Mouse (Mus musculus) mouse embryonic stem cell (cell line): Measurements from ENCODE around the gene Lmbrd2.

Experiments
- in situ Hi-C, 2 experiments: fragments of 300-500 bp; cut with MboI; formaldehyde crosslinking; loops; 1 replicate in 1 of 2; 3 replicates in 1 of 2; pipeline ENCODE4 v1.14.3; 2019 to 2020; ENCODE audit warnings: low sequenced_read_pairs in 2 of 2, low pct_unique_long_range_greater_than_20kb in 1 of 2, mixed read lengths in 1 of 2; ENCODE audit not compliant: unreplicated experiment in 1 of 2

The Lmbrd2 gene

GRCm38 (mm10) chr15:9140252-9140680 is at the start of gene Lmbrd2:
Lmbrd2 (plus strand) TSS chr15:9140550.
- in situ Hi-C loops: no loop called here

GRCm38 (mm10) chr15:9090662-9091061 is 49.7 kb upstream of the Lmbrd2 start:
- in situ Hi-C loops: no loop called here

DNA sequence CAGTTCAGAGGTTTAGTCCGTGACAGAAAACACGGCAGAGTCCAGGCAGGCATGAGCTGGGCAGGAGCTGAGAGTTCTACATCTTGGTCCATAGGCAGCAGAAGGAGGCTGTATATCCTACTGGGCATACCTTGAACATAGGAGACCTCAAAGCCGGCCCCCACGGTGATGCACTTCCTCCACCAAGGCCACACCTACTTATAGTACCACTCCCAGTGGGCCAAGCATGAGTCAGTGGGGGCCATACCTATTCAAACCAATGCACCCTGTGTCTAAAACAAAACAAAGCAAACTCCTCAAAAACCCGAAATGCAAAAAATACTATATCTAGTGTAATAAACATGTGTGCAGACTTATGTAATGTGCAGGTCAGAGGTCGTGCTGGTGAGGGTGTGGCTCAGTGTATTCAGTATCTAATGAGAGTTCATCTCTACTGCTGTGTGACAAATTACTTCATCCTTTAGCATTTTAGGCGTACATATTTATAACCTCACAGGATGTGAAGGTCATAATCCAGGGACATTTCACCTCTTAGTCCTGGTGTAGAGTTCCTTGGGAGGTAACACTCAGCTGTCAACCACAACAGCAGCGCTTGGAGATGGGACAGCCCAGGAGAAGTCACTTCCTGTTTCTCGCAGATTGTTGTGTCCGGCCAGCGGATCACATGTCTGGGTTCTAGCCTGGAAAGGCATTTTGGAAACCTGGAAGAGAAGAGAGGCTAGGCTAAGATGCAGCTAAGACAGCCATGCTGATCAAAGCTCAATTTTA is 46.6 kb upstream of the Lmbrd2 start:
- in situ Hi-C loops: no loop called here

- in situ Hi-C loops: no loop called here
These were observed 46.0 kb upstream of the Lmbrd2 start for GRCm38 (mm10) chr15:9094366-9094750.

DNA sequence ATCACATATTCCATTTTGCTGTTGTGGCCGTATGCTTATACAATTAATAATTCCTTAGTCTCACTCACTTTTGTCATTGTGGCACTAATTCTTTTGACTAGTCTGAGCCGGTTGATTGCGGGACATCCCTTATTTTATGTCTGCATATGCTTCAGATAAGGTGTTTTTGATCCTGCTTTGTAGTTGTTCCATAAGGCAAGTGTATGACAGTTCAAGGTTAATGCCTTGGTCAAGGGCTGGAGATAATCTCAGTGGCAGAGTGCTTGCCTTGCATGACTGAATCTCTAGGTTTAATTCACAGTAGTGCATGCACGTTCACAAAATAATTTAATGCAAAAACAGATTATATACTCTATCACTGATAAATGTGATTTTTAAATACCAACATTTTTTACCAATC is 43.5 kb upstream of the Lmbrd2 start:
- in situ Hi-C loops: no loop called here

- in situ Hi-C loops: no loop called here
These were observed 39.8 kb upstream of the Lmbrd2 start for GRCm38 (mm10) chr15:9100446-9101077.

DNA sequence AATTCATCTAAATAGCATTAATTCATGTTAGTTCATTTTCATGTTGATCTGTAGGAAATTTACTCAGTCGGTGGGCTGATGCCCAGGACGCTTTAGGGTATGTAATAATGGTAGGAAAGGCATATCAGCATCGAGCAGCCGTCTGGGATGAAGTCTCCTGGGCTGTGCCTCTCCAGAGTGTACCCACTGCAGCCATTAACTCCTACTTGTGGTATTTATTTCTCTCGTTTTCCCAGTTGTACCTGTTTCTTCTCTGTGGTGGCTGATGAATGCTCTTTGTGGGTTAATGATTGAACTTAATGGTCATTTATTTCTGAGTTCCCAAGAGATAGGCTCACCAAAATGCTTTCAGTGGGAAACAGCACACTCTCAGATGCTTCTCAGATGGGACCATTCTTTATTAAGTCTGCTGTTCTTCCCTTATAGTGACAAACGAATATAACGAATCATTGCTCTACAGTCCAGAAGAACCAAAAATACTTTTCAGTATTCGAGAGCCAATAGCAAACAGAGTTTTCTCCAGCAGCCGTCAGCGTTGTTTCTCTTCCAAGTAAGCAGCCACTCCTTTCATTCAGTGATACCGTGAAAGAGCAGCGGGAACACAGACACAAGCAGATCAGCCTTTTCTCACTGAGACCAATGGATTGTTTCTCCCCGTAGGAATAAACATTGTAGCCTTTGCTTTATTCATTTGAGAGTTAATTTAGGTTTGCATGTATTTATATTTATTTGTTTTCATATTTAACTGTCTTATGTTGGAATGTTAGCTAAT is 33.9 kb upstream of the Lmbrd2 start:
- in situ Hi-C loops: no loop called here

DNA sequence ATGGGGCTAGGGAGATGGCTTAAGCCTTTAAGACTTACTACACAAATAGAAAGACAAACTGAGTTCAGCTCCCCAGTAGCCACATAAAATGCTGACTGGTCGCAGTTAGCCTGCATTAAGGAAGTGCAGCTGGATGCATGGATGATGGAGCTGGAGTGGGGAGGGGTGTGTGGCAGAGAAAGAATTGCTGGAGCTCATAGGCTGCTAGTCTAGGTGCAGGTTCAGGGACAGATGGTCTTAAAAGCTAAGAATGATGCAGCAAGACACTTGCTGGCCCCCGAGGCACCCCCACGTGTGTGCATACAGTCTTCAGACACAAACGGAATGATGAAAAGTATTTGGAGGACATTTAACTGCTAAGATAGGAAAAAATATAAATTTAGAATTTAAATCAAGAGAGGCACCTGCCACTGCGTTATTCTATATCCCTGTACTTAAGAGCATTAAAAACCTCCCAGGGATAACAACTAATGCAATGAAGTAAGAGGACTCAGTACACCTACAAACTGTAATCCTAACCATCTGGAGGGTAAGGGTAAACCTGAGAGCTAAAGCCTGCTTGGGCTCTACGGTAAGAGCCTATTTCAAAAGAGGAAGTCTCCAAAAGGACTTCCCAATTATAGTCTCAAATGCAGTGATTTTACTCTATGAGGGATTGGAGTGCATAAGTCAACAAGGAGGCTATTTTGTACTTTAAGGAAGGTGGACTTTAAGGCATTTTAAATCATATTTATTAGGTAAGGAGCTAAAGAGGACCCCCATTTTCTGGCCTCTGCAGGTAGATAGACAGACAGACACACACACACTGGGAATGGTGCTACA is 29.6 kb upstream of the Lmbrd2 start:
- in situ Hi-C loops: no loop called here

DNA sequence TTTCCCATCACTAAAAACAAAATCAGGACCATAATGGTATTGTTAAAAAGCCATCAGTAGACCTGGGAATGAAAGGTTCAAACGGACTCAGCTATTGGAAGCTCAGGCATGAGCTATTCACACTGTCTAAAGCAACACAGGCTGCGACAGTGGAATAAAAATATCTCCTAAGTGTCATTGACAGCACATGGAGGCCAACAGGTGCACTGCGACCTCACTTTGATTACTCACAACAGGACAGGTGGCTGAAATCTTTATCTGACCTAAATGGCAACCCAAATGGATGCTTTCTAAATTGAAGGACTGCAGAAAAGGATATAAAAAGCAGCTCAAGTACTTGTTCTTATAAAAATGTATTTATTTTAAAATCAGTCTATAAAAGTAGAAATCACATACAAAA is 28.7 kb upstream of the Lmbrd2 start:
- in situ Hi-C loops: no loop called here

- in situ Hi-C loops: no loop called here
These were observed 26.8 kb upstream of the Lmbrd2 start for GRCm38 (mm10) chr15:9113556-9113955.

DNA sequence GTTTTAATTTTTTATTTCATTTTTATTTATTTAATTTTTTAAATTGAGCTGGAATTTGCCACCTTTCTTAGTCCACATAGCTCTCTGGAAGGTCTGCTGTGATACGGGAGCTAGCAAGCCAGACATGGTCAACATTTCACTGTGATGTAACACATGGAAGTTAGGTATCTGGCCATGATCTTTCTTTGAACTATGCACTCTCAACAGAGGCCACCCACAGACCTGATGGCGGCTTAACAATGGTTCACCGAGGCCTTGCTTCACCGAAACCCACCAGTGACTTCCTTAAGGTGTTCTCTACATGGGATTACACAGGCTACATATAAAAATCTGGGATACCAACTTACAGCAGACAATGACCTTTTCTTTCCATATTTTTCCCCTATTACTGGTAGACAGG is 26.2 kb upstream of the Lmbrd2 start:
- in situ Hi-C loops: no loop called here

DNA sequence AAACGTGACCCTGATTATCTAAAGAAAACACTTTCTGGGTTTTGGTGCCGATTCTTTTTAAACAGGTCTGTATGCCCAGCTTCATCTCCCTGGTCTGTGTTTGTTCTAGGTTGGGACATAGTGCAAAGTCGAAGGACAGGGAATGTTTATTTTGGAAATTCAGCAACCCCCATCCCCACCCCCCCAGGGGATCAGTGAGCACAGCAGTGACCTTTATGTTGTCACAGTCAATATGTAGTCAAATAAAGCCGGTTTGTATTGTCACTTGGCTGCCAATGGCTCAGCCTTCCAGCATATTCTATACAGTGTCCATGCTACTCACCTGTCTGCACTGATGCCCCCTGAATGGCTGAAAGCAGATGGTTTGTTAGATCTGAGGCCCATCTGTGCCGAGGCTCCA is 25.8 kb upstream of the Lmbrd2 start:
- in situ Hi-C loops: no loop called here

DNA sequence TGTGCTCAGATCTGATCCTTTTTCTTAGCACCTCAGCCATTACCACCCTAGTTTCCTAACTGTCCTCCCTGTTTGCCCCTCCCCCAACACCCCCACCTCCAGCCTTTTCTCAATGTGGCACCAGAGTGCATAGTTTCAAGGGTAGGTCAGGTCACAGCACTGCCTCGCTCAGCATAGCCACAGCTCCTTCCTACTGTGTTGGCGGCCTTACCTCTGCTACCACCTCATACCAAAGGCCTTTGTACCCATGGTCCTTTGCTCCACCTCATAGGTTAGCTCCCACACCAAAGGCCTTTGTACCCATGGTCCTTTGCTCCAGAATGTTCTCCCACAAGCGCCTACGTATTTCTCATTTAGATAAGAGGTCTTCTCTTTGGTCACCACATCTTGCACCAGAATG is 21.5 kb upstream of the Lmbrd2 start:
- in situ Hi-C loops: no loop called here

- in situ Hi-C loops: no loop called here
These were observed 20.3 kb upstream of the Lmbrd2 start for GRCm38 (mm10) chr15:9120081-9120480.

DNA sequence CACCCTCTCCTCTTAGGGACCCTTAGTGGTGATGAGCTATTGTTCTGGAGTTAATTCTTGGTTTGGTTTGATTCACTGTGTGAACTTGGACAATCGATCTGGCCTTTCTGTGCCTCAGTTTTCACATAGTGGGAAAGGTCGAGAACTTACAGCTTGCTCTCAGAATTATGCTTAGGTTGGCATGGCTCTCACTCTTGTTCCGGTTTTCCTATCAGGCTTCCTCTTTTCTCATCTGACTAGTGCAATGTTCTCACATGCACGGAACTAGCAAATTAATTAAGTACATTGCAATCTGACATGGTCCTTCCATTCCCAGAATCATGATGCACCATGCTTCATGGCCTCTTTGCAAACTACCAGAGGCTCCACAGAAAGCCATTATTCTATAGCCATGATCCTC is 17.4 kb upstream of the Lmbrd2 start:
- in situ Hi-C loops: no loop called here

GRCm38 (mm10) chr15:9124856-9125255 is 15.5 kb upstream of the Lmbrd2 start:
- in situ Hi-C loops: no loop called here

- in situ Hi-C loops: no loop called here
These were observed 13.1 kb upstream of the Lmbrd2 start for GRCm38 (mm10) chr15:9127051-9127791.
